Mouse (Mus musculus): ENCODE measurements around the gene Sec23a. TPM values are rescaled to one million over a fixed set of nuclear protein-coding genes. Genes with fewer than 3 reads are reported as not detected.

The Sec23a gene
- total and polyA plus RNA-seq, 3 experiments: 12.3 to 24.7 (median 18.0) TPM

GRCm38 (mm10) chr12:59056222-59056621, 44.4 kb upstream of the Sec23a start:
- peaks cover 19 to 69% of the 10 kb centered on the region in 2 experiments for H3K4me1 ChIP-seq (ENCODE audit: control insufficient read depth in 1 of 2, insufficient read depth in 2 of 2)
- H3K9ac ChIP-seq (ENCODE audit: insufficient read depth, low read depth): no peak overlapping the region
- H3K27ac ChIP-seq (ENCODE audit: insufficient read depth, low read depth): no peak overlapping the region
- peaks cover 20 to 62% of the 10 kb centered on the region in 2 experiments for H3K36me3 ChIP-seq (replicated peaks in 1 of 2; ENCODE audit: control insufficient read depth in 1 of 2, insufficient read depth in 1 of 2, low read length in 1 of 2)
- DNase-seq (ENCODE audit: extremely low read depth): no peak
- in situ Hi-C loops (cut with MboI; ENCODE audit: low pct_ligation_motif_present, low pct_unique_long_range_greater_than_20kb, low sequenced_read_pairs) (loop anchor here (25.0 kb wide), 1 partner anchor 156 kb away; the partner anchor contains the start of gene Fbxo33), dilution Hi-C loops (cut with MboI; ENCODE audit: extremely low pct_ligation_motif_present, extremely low pct_unique_long_range_greater_than_20kb, low sequenced_read_pairs) (no loop called here)
- H3K27me3 ChIP-seq (replicated peaks): no peaks in the 10 kb centered on the region
- TF ChIP-seq SMC3 (IDR thresholded peaks at IDR 0.05; ENCODE audit: low read depth, low read length): no peak
- no peak for TF ChIP-seq USF1 (IDR thresholded peaks at IDR 0.05; ENCODE audit: low read depth, low read length)
- TF ChIP-seq MEF2A (IDR thresholded peaks at IDR 0.05; ENCODE audit: borderline replicate concordance, low read depth, low read length): no peak
- TF ChIP-seq MAX (IDR thresholded peaks at IDR 0.05; ENCODE audit: low read length): no peak
- H3K79me2 ChIP-seq (replicated peaks; ENCODE audit: control insufficient read depth, extremely low read depth, insufficient read depth, poor library complexity, severe bottlenecking): peaks cover 78% of the 10 kb centered on the region
- no peak overlapping the region for H3K4me2 ChIP-seq (ENCODE audit: insufficient read depth, low read depth, poor library complexity, severe bottlenecking)
- no peak overlapping the region for H3K4me3 ChIP-seq (replicated peaks in 1 of 3; ENCODE audit: low read depth in 2 of 3, low read length in 2 of 3, poor library complexity in 1 of 3)
- no peaks in the 10 kb centered on the region for H3K9me3 ChIP-seq (replicated peaks; ENCODE audit: low read length)

GRCm38 (mm10) chr12:59055196-59055850, 43.5 kb upstream of the Sec23a start:
- TF ChIP-seq ZMIZ1 (IDR thresholded peaks at IDR 0.05; ENCODE audit: low read depth, low read length) (no peak), HCFC1 (IDR thresholded peaks at IDR 0.05; ENCODE audit: low read depth, low read length) (no peak), KAT2A (IDR thresholded peaks at IDR 0.05; ENCODE audit: insufficient replicate concordance, low read length) (no peak), USF1 (IDR thresholded peaks at IDR 0.05; ENCODE audit: low read depth, low read length) (no peak), USF2 (conservative IDR thresholded peaks at IDR 0.05; ENCODE audit: low read depth, low read length) (no peak), CHD2 (IDR thresholded peaks at IDR 0.05; ENCODE audit: low read length) (no peak), PAX5 (IDR thresholded peaks at IDR 0.05; ENCODE audit: low read length) (no peak), ETS1 (conservative IDR thresholded peaks at IDR 0.05; ENCODE audit: low read depth, low read length) (no peak), BHLHE40 (IDR thresholded peaks at IDR 0.05; ENCODE audit: low read depth, low read length) (no peak), JUND (conservative IDR thresholded peaks at IDR 0.05; ENCODE audit: low read depth, low read length) (no peak), MAZ (IDR thresholded peaks at IDR 0.05; ENCODE audit: low read depth, low read length) (no peak), NELFE (IDR thresholded peaks at IDR 0.05; ENCODE audit: low read depth, low read length) (no peak), UBTF (IDR thresholded peaks at IDR 0.05; ENCODE audit: low read depth, low read length) (no peak), CTCF (conservative IDR thresholded peaks at IDR 0.05 in 1 of 2, IDR thresholded peaks at IDR 0.05 in 1 of 2; ENCODE audit: low read depth in 2 of 2, low read length in 2 of 2) (no peak), MEF2A (IDR thresholded peaks at IDR 0.05; ENCODE audit: borderline replicate concordance, low read depth, low read length) (no peak), E2F4 (IDR thresholded peaks at IDR 0.05; ENCODE audit: insufficient replicate concordance, low read depth, low read length) (no peak), MYC (IDR thresholded peaks at IDR 0.05; ENCODE audit: low read depth, low read length) (no peak)
- H3K27me3 ChIP-seq (replicated peaks): no peaks in the 10 kb centered on the region
- H3K9ac ChIP-seq (ENCODE audit: insufficient read depth, low read depth): no peak overlapping the region; the same call in 1 of the 2 replicates
- H3K4me3 ChIP-seq (replicated peaks in 1 of 3; ENCODE audit: low read depth in 2 of 3, low read length in 2 of 3, poor library complexity in 1 of 3): no peak overlapping the region
- H3K79me2 ChIP-seq (replicated peaks; ENCODE audit: control insufficient read depth, extremely low read depth, insufficient read depth, poor library complexity, severe bottlenecking): peaks cover 77% of the 10 kb centered on the region
- H3K9me3 ChIP-seq (replicated peaks; ENCODE audit: low read length): no peaks in the 10 kb centered on the region
- H3K27ac ChIP-seq (ENCODE audit: insufficient read depth, low read depth): no peak overlapping the region
- in situ Hi-C loops (cut with MboI; ENCODE audit: low pct_ligation_motif_present, low pct_unique_long_range_greater_than_20kb, low sequenced_read_pairs) (loop anchor here (25.0 kb wide), 1 partner anchor 157 kb away; the partner anchor contains the start of gene Fbxo33), dilution Hi-C loops (cut with MboI; ENCODE audit: extremely low pct_ligation_motif_present, extremely low pct_unique_long_range_greater_than_20kb, low sequenced_read_pairs) (no loop called here)
- H3K36me3 ChIP-seq (replicated peaks in 1 of 2; ENCODE audit: control insufficient read depth in 1 of 2, insufficient read depth in 1 of 2, low read length in 1 of 2): peaks cover 20 to 67% of the 10 kb centered on the region in 2 experiments
- no peak overlapping the region for H3K4me2 ChIP-seq (ENCODE audit: insufficient read depth, low read depth, poor library complexity, severe bottlenecking)
- H3K4me1 ChIP-seq (ENCODE audit: control insufficient read depth in 1 of 2, insufficient read depth in 2 of 2): peaks cover 19 to 69% of the 10 kb centered on the region in 2 experiments
- DNase-seq (ENCODE audit: extremely low read depth): no peak

Measured in CH12.LX (cell line).